Mouse (Mus musculus): ENCODE measurements at regions not wholly inside any gene's neighbourhood (a gene's known extent, or its start where the extent isn't known, plus 50 kb on each side); places are given as distances from the start of the nearest gene placed in this dataset.

DNA sequence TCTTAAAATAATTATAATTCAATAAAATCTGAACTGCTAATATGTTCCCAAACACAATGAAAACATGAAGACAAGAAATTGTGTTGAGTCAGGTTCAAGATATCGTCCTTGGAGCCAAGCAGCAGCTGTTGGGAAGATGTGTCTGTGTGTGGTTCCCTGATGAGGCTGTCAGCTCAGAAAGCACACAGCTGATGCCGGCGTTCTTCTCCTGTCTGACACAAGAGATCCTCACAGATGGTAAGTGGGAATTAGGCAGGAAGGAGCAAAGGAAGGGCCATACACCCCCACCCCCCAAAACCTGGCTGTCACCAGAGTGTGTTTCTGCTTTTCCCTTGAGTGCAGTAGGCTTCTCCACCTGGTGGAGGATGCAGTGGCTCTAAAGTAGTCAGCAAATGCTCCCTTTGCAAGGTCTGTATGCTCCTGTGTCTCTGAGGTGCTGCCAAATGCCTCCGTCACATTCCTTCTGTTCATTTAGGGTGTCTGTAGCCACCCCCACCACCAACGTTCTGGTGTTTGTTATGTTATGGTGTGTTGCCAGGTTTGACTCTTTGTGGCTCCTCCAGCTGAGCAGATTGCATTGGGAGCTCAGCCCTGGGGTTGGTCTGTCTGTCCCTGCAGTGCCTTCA is 188.9 kb upstream of the Npy start:
- H3K79me3 ChIP-seq (ENCODE audit: low read depth), result no peaks in the 10 kb centered on the region
- no peaks in the 10 kb centered on the region for H3K79me2 ChIP-seq (ENCODE audit: control insufficient read depth, insufficient read depth)

DNA sequence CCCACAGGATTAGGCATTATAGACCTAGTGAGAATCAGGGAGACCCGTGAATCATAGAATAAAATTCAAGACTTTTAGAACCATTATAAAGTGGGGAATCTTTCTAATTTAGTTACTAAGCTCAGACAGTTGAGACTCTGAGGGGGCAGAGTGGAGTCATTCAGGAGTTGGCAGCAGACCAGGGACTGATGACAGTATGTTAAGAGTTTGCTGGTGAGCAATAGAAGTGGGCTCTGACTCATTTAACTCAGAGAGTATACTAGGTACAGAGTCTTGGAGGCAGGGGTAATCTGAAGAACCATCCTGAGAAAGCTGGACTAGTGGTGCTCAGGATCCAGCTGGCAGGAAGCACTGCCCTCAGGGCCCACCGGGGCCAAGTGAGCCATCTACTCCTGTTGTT is 184.9 kb upstream of the Npy start:
- no peaks in the 10 kb centered on the region for H3K79me2 ChIP-seq (ENCODE audit: control insufficient read depth, insufficient read depth)
- H3K36me3 ChIP-seq (ENCODE audit: control insufficient read depth, insufficient read depth), result no peaks in the 10 kb centered on the region
- H3K79me3 ChIP-seq (ENCODE audit: low read depth), result no peaks in the 10 kb centered on the region
- H3ac ChIP-seq (ENCODE audit: control insufficient read depth, insufficient read length, low read depth), result no peak overlapping the region
- H3K4me3 ChIP-seq (ENCODE audit: insufficient read depth, poor library complexity, severe bottlenecking), result no peak overlapping the region
- TF ChIP-seq FOSL1 (IDR thresholded peaks at IDR 0.05; ENCODE audit: insufficient read depth, low read length, poor library complexity, severe bottlenecking) (no peak), MYOD1 (IDR thresholded peaks at IDR 0.05; ENCODE audit: control insufficient read depth, insufficient read length, low read depth) (no peak), CEBPB (IDR thresholded peaks at IDR 0.05; ENCODE audit: low read depth) (no peak), USF1 (IDR thresholded peaks at IDR 0.05; ENCODE audit: low read depth) (no peak), CTCF (IDR thresholded peaks at IDR 0.05; ENCODE audit: control insufficient read depth, insufficient read depth, insufficient read length) (no peak), MYOG (IDR thresholded peaks at IDR 0.05; ENCODE audit: control insufficient read depth, extremely low read depth, insufficient read length) (no peak), MAX (IDR thresholded peaks at IDR 0.05) (no peak)
- no peaks in the 10 kb centered on the region for H3K27me3 ChIP-seq (ENCODE audit: control insufficient read depth, insufficient read depth, insufficient read length)

More for the DNA sequence above, 188.9 kb upstream of the Npy start:
- H3K27me3 ChIP-seq (ENCODE audit: control insufficient read depth, insufficient read depth, insufficient read length), result no peaks in the 10 kb centered on the region
- no peaks in the 10 kb centered on the region for H3K36me3 ChIP-seq (ENCODE audit: control insufficient read depth, insufficient read depth)
- no peak for TF ChIP-seq CTCF (IDR thresholded peaks at IDR 0.05; ENCODE audit: control insufficient read depth, insufficient read depth, insufficient read length)
- no peak overlapping the region for H3ac ChIP-seq (ENCODE audit: control insufficient read depth, insufficient read length, low read depth)
- H3K4me3 ChIP-seq (ENCODE audit: insufficient read depth, poor library complexity, severe bottlenecking), result no peak overlapping the region

GRCm38 (mm10) chr6:49641256-49641655 is 181.3 kb upstream of the Npy start:
- no peaks in the 10 kb centered on the region for H3K27me3 ChIP-seq (ENCODE audit: control insufficient read depth, insufficient read depth, insufficient read length)
- no peak overlapping the region for H3ac ChIP-seq (ENCODE audit: control insufficient read depth, insufficient read length, low read depth)
- no peak for TF ChIP-seq MYOD1 (IDR thresholded peaks at IDR 0.05; ENCODE audit: control insufficient read depth, insufficient read length, low read depth)
- TF ChIP-seq CTCF (IDR thresholded peaks at IDR 0.05; ENCODE audit: control insufficient read depth, insufficient read depth, insufficient read length), result no peak
- TF ChIP-seq MYOG (IDR thresholded peaks at IDR 0.05; ENCODE audit: control insufficient read depth, extremely low read depth, insufficient read length), result no peak
- no peaks in the 10 kb centered on the region for H3K79me2 ChIP-seq (ENCODE audit: control insufficient read depth, insufficient read depth)
- no peaks in the 10 kb centered on the region for H3K36me3 ChIP-seq (ENCODE audit: control insufficient read depth, insufficient read depth)
- H3K79me3 ChIP-seq (ENCODE audit: low read depth), result no peaks in the 10 kb centered on the region
- H3K4me3 ChIP-seq (ENCODE audit: insufficient read depth, poor library complexity, severe bottlenecking), result no peak overlapping the region

DNA sequence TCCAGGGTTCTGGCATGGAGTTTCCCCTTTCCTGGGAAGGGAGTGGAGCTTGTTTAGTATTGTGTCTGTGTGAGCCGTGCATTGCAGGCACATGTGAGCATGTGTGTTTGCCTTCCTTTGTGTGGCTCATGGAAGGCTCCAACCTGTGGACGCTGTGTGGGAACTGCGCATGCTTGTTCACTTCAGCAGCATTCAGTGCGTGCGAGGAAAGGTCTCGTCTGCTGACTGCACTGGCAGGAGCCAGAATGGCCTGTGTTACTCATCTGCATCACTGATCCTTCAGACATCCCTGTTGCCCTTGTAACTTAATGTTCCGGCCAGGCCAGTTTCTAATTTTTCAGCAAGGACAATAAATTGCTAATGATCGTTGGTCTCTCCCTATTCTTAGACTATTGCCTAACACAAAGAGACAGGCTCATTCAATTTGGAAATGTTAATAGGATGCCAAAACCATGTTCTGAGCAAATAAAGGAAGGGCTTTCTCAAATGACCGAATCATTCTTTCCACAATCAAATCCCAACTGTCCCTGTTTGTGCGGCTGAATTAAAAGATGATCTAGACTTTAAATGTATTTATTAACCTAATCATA is 167.9 kb upstream of the Npy start:
- Histone ChIP-seq H3K4me3 (ENCODE audit: insufficient read depth, poor library complexity, severe bottlenecking) (no peak overlapping the region), H3K27me3 (ENCODE audit: control insufficient read depth, insufficient read depth, insufficient read length) (no peaks in the 10 kb centered on the region), H3K79me2 (ENCODE audit: control insufficient read depth, insufficient read depth) (no peaks in the 10 kb centered on the region), H3K79me3 (ENCODE audit: low read depth) (no peaks in the 10 kb centered on the region), H3K36me3 (ENCODE audit: control insufficient read depth, insufficient read depth) (no peaks in the 10 kb centered on the region), H3ac (ENCODE audit: control insufficient read depth, insufficient read length, low read depth) (no peak overlapping the region)
- TF ChIP-seq CTCF (IDR thresholded peaks at IDR 0.05; ENCODE audit: control insufficient read depth, insufficient read depth, insufficient read length) (no peak), MYOG (IDR thresholded peaks at IDR 0.05; ENCODE audit: control insufficient read depth, extremely low read depth, insufficient read length) (no peak), CEBPB (IDR thresholded peaks at IDR 0.05; ENCODE audit: low read depth) (no peak), MAX (IDR thresholded peaks at IDR 0.05) (no peak), USF1 (IDR thresholded peaks at IDR 0.05; ENCODE audit: low read depth) (no peak), MYOD1 (IDR thresholded peaks at IDR 0.05; ENCODE audit: control insufficient read depth, insufficient read length, low read depth) (no peak), FOSL1 (IDR thresholded peaks at IDR 0.05; ENCODE audit: insufficient read depth, low read length, poor library complexity, severe bottlenecking) (no peak)

DNA sequence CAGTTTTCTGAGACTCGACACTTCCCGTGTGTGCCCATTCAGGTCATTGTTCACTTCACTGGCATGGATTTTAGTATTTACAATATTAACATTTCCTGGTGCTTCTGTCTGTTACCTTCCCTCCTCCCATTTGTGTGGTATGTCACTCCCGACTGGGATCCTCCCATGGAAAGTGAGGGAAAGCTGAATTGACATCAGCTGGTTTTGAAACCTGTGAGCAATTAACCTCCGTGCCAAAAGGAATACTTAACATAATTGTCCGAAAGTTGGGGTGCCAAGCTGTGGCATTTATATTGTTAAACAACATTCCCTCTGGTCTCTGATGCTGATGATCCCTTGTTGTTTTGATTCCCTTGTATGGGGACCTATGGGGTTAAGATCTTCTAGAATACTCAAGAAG is 167.3 kb upstream of the Npy start:
- H3K79me3 ChIP-seq (ENCODE audit: low read depth), result no peaks in the 10 kb centered on the region
- no peaks in the 10 kb centered on the region for H3K36me3 ChIP-seq (ENCODE audit: control insufficient read depth, insufficient read depth)
- no peaks in the 10 kb centered on the region for H3K27me3 ChIP-seq (ENCODE audit: control insufficient read depth, insufficient read depth, insufficient read length)
- H3K79me2 ChIP-seq (ENCODE audit: control insufficient read depth, insufficient read depth), result no peaks in the 10 kb centered on the region
- no peak overlapping the region for H3K4me3 ChIP-seq (ENCODE audit: insufficient read depth, poor library complexity, severe bottlenecking)
- H3ac ChIP-seq (ENCODE audit: control insufficient read depth, insufficient read length, low read depth), result no peak overlapping the region
- TF ChIP-seq MYOD1 (IDR thresholded peaks at IDR 0.05; ENCODE audit: control insufficient read depth, insufficient read length, low read depth) (no peak), CEBPB (IDR thresholded peaks at IDR 0.05; ENCODE audit: low read depth) (no peak), MAX (IDR thresholded peaks at IDR 0.05) (no peak), CTCF (IDR thresholded peaks at IDR 0.05; ENCODE audit: control insufficient read depth, insufficient read depth, insufficient read length) (no peak), MYOG (IDR thresholded peaks at IDR 0.05; ENCODE audit: control insufficient read depth, extremely low read depth, insufficient read length) (no peak), FOSL1 (IDR thresholded peaks at IDR 0.05; ENCODE audit: insufficient read depth, low read length, poor library complexity, severe bottlenecking) (no peak), USF1 (IDR thresholded peaks at IDR 0.05; ENCODE audit: low read depth) (no peak)

Measured in C2C12 (cell line).